Mouse (Mus musculus) ES-E14 (cell line): ENCODE measurements around the gene Ssc4d. TPM values are rescaled to one million over a fixed set of nuclear protein-coding genes. Genes with fewer than 3 reads are reported as not detected.

Experiments
- DNase-seq: peaks from one replicate; pipeline ENCODE4 v3.0.0-alpha.2; 2013; ENCODE audit warnings: low read depth, low spot score
- H3K27ac ChIP-seq: 2 replicates; pipeline ENCODE4 v1.5.1; 2012; ENCODE audit warnings: low read depth, mild to moderate bottlenecking, low read length, moderate library complexity, mixed read lengths; ENCODE audit not compliant: poor library complexity, insufficient read depth, severe bottlenecking
- H3K36me3 ChIP-seq: 2 replicates; pipeline ENCODE4 v1.6.1; 2012; ENCODE audit warnings: mild to moderate bottlenecking, low read length, moderate library complexity, mixed read lengths; ENCODE audit not compliant: control insufficient read depth, poor library complexity, insufficient read depth, severe bottlenecking
- H3K4me1 ChIP-seq, 2 experiments: fragments of 150-350 bp in 1 of 2; sonication (generic) in 1 of 2; 2 replicates each; pipeline ENCODE4 v1.6.1; 2012; ENCODE audit warnings: low read length in 2 of 2, mild to moderate bottlenecking in 1 of 2, mixed read lengths in 1 of 2; ENCODE audit not compliant: control insufficient read depth in 2 of 2, insufficient read depth in 2 of 2, poor library complexity in 1 of 2
- H3K4me3 ChIP-seq, 2 experiments: fragments of 150-350 bp in 1 of 2; sonication (generic) in 1 of 2; 2 replicates each; pipeline ENCODE4 v1.5.1; 2012; ENCODE audit warnings: low read length in 2 of 2, low read depth in 1 of 2, mild to moderate bottlenecking in 1 of 2, mixed read lengths in 1 of 2; ENCODE audit not compliant: insufficient read depth in 1 of 2, poor library complexity in 1 of 2, severe bottlenecking in 1 of 2
- H3K9ac ChIP-seq: 2 replicates; pipeline ENCODE4 v1.6.1; 2012; ENCODE audit warnings: low read depth, mild to moderate bottlenecking, low read length, mixed read lengths; ENCODE audit not compliant: poor library complexity, insufficient read depth, severe bottlenecking
- H3K9me3 ChIP-seq: fragments of 150-350 bp; sonication (generic); 2 replicates; pipeline ENCODE4 v1.6.1; 2012; ENCODE audit warnings: low read depth, mild to moderate bottlenecking, low read length; ENCODE audit not compliant: control insufficient read depth, insufficient read depth
- CHD2 ChIP-seq: IDR thresholded peaks from 2 replicates; pipeline ENCODE4 v1.6.1; 2014; ENCODE audit warnings: mild to moderate bottlenecking, low read depth, low read length, inconsistent platforms
- HCFC1 ChIP-seq: IDR thresholded peaks from 2 replicates; pipeline ENCODE4 v1.6.1; 2012; ENCODE audit warnings: low read length, inconsistent platforms, borderline replicate concordance; ENCODE audit not compliant: insufficient read depth
- MAFK ChIP-seq: IDR thresholded peaks from 2 replicates; pipeline ENCODE4 v1.6.1; 2014; ENCODE audit warnings: mild to moderate bottlenecking, low read depth, low read length, inconsistent platforms; ENCODE audit not compliant: insufficient read depth
- ZC3H11A ChIP-seq: IDR thresholded peaks from 2 replicates; pipeline ENCODE4 v1.6.1; 2012; ENCODE audit warnings: low read depth, mild to moderate bottlenecking, inconsistent platforms, low read length, borderline replicate concordance
- ZNF384 ChIP-seq: IDR thresholded peaks from 2 replicates; pipeline ENCODE4 v1.6.1; 2012; ENCODE audit warnings: low read depth, low read length, inconsistent platforms
- in situ Hi-C, 2 experiments: fragments of 600-800 bp; cut with MboI; formaldehyde crosslinking; loops; one replicate each; pipeline ENCODE4 v1.15.1; 2025; ENCODE audit warnings: low sequenced_read_pairs in 2 of 2, inconsistent platforms in 1 of 2; ENCODE audit not compliant: unreplicated experiment in 2 of 2
- total RNA-seq: library from RNA; depleted of rRNA; stranded (reverse); fragments of 300-350 nt; gene quantifications from 2 replicates; pipeline ENCODE4 v1.2.3, GENCODE M21; 2012

Ssc4d gene
- total RNA-seq, 1 experiment: 11.0 TPM

GRCm38 (mm10) chr5:135994725-135995687 lies 20.7 kb upstream of the Ssc4d start, which contains the start of gene Dtx2:
TSS of gene Dtx2 (plus strand) at chr5:135994800.
- H3K9ac ChIP-seq: peak within 1 kb of the TSS; percentile 84
- peak within 1 kb of the TSS; percentile 60; the same call in 1 of the 2 replicates for H3K27ac ChIP-seq
- H3K9me3 ChIP-seq: no peaks in the 10 kb centered on the region
- in situ Hi-C loops: no loop called here
- H3K36me3 ChIP-seq: peaks cover 10% of the 10 kb centered on the region; the same call in 1 of the 2 replicates
- TF ChIP-seq MAFK (no peak), HCFC1 (peak; percentile 98), ZNF384 (no peak), ZC3H11A (no peak)
- peak within 1 kb of the TSS; percentile 74 to 79 for H3K4me3 ChIP-seq
- peak; percentile 75 for DNase-seq
- H3K4me1 ChIP-seq: peaks cover 0 to 6% of the 10 kb centered on the region in 2 experiments; a peak in 1 of 4 replicates

GRCm38 (mm10) chr5:135994335-135994724 lies 20.0 kb upstream of the Ssc4d start:
- H3K36me3 ChIP-seq: peaks cover 5% of the 10 kb centered on the region; the same call in 1 of the 2 replicates
- no peak for DNase-seq
- peak overlapping the region in 1 of 2 experiments; percentile 74; a peak in 2 of 4 replicates for H3K4me3 ChIP-seq
- in situ Hi-C loops: no loop called here
- TF ChIP-seq ZNF384: no peak
- H3K9ac ChIP-seq: no peak overlapping the region
- peaks cover 0 to 4% of the 10 kb centered on the region in 2 experiments; a peak in 1 of 4 replicates for H3K4me1 ChIP-seq
- no peaks in the 10 kb centered on the region for H3K9me3 ChIP-seq
- no peak overlapping the region for H3K27ac ChIP-seq

GRCm38 (mm10) chr5:135993381-135993965 lies 19.1 kb upstream of the Ssc4d start:
- H3K27ac ChIP-seq: no peak overlapping the region
- H3K4me3 ChIP-seq: no peak overlapping the region
- H3K9me3 ChIP-seq: no peaks in the 10 kb centered on the region
- H3K9ac ChIP-seq: no peak overlapping the region
- in situ Hi-C loops: no loop called here
- peaks cover 5% of the 10 kb centered on the region; the same call in 1 of the 2 replicates for H3K36me3 ChIP-seq
- TF ChIP-seq CHD2 (no peak), ZNF384 (no peak), ZC3H11A (no peak), HCFC1 (no peak), MAFK (no peak)
- H3K4me1 ChIP-seq: peaks cover 0 to 4% of the 10 kb centered on the region in 2 experiments; a peak in 1 of 4 replicates
- DNase-seq: no peak

- no peaks in the 10 kb centered on the region for H3K9me3 ChIP-seq
- in situ Hi-C loops: no loop called here
- no peak for TF ChIP-seq HCFC1
- TF ChIP-seq MAFK: no peak
- no peak for TF ChIP-seq ZNF384
- no peak for TF ChIP-seq CHD2
- TF ChIP-seq ZC3H11A: no peak
- H3K9ac ChIP-seq: no peak overlapping the region
- H3K4me3 ChIP-seq: no peak overlapping the region
- no peaks in the 10 kb centered on the region for H3K4me1 ChIP-seq
- no peak overlapping the region for H3K27ac ChIP-seq
- DNase-seq: no peak
- no peaks in the 10 kb centered on the region for H3K36me3 ChIP-seq
Observed at GRCm38 (mm10) chr5:135990601-135991000, 16.3 kb upstream of the Ssc4d start.
